Mouse (Mus musculus) bone marrow macrophage, adult 2 months (primary cell): ENCODE measurements around the gene Nr2f6.

Experiments
- CTCF ChIP-seq: IDR thresholded peaks from 2 replicates; pipeline ENCODE4 v1.5.1; 2012; ENCODE audit warnings: low read depth, mild to moderate bottlenecking, low read length, moderate library complexity
- POLR2A ChIP-seq: IDR thresholded peaks from 2 replicates; pipeline ENCODE4 v1.6.1; 2012; ENCODE audit warnings: mild to moderate bottlenecking, low read depth, low read length, borderline replicate concordance

DNA sequence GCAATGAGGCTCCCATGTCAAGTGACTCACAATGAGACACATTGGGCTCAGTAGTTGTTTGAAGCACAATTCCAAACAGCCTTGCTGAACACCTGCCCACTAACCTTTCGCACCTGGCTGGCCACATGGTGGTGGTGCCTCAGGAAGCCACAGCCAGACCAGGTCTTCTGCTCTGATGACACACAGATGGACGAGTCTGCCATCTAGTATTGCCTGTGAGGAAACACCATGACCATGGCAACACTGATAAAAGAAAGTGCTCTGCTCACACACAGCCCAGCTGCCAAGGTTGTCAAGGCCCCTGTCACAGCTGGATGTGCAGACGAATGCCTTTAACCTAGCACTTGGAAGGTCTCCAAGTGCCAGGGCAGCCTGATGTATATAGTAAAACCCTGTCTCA lies 30.6 kb downstream of the Nr2f6 start:
- TF ChIP-seq CTCF (no peak), POLR2A (no peak)
